Mouse (Mus musculus): ENCODE data around the gene Tril. TPM values are rescaled to one million over a fixed set of nuclear protein-coding genes. Genes with fewer than 3 reads are reported as not detected.

Gene Tril
- polyA plus RNA-seq (2014; fragmentation: Illumina TruSeq; extraction: RNeasy Lipid Tissue Mini Kit (QIAGEN cat#74804); ENCODE audit: low read depth, low replicate concordance): 4.3 TPM

GRCm38 (mm10) chr6:53820486-53820985, at the start of gene Tril:
Tril (minus strand) TSS chr6:53820830.

Other genes with a start within 250 kb of the Tril start
- not detected for gene Cpvl, start 157.8 kb upstream of the Tril start, polyA plus RNA-seq (2014; fragmentation: Illumina TruSeq; extraction: RNeasy Lipid Tissue Mini Kit (QIAGEN cat#74804); ENCODE audit: low read depth, low replicate concordance)
- gene Chn2, start 218.7 kb upstream of the Tril start, polyA plus RNA-seq (2014; fragmentation: Illumina TruSeq; extraction: RNeasy Lipid Tissue Mini Kit (QIAGEN cat#74804); ENCODE audit: low read depth, low replicate concordance): 13.8 TPM